Comparison of ENCODE assay signal across 8 mouse cellular contexts in genomic region chr7:25006171-25006570, GRCm38 (mm10). TPM values are rescaled to one million over a fixed set of nuclear protein-coding genes. Genes with fewer than 3 reads are reported as not detected.
DNase-seq lines count a peak whose midpoint lies in the region; ATAC-seq and TF ChIP-seq lines count a peak whose summit lies in the region.

No protein-coding gene starts in this region.

- no peaks in the 10 kb centered on the region for H3K9me3 ChIP-seq in kidney, postnatal 0 days (replicated peaks; ENCODE audit: low read length)
- H3K9me3 ChIP-seq in forebrain, embryonic 11.5 days (ENCODE audit: control insufficient read depth, low read length) = no peaks in the 10 kb centered on the region
- no peaks in the 10 kb centered on the region for H3K9me3 ChIP-seq in intestine, postnatal 0 days (ENCODE audit: control insufficient read depth)
- H3K9me3 ChIP-seq in neural tube, embryonic 14.5 days (ENCODE audit: control insufficient read depth, low read length) = no peaks in the 10 kb centered on the region

- H3K27ac ChIP-seq in kidney, postnatal 0 days = no peak overlapping the region
- no peak overlapping the region for H3K27ac ChIP-seq in forebrain, embryonic 11.5 days (ENCODE audit: low read depth, low read length)
- H3K27ac ChIP-seq in intestine, postnatal 0 days (ENCODE audit: low read depth, low read length) = no peak overlapping the region
- H3K27ac ChIP-seq in neural tube, embryonic 14.5 days (ENCODE audit: low read depth, low read length) = peak overlapping the region; percentile 84

- peaks cover 9% of the 10 kb centered on the region; the same call in 1 of the 2 replicates for H3K4me1 ChIP-seq in kidney, postnatal 0 days (replicated peaks; ENCODE audit: insufficient read depth, low read length)
- peaks cover 25% of the 10 kb centered on the region for H3K4me1 ChIP-seq in forebrain, embryonic 11.5 days (replicated peaks; ENCODE audit: control insufficient read depth, insufficient read depth, low read length)
- H3K4me1 ChIP-seq in intestine, postnatal 0 days (replicated peaks; ENCODE audit: control insufficient read depth, insufficient read depth, low read length) = no peaks in the 10 kb centered on the region
- H3K4me1 ChIP-seq in neural tube, embryonic 14.5 days (ENCODE audit: control insufficient read depth, insufficient read depth, low read length) = peaks cover 54% of the 10 kb centered on the region

- intact Hi-C loops in left cerebral cortex, postnatal 10 days (cut with DNase I) = no loop called here

- no peak for TF ChIP-seq CTCF in kidney, postnatal 0 days (IDR thresholded peaks at IDR 0.05; ENCODE audit: low read depth)
- TF ChIP-seq CTCF in intestine, postnatal 0 days (IDR thresholded peaks at IDR 0.05; ENCODE audit: low read depth) = no peak

- peaks cover 44% of the 10 kb centered on the region for H3K27me3 ChIP-seq in kidney, postnatal 0 days (ENCODE audit: insufficient read depth, low read length)
- peaks cover 44% of the 10 kb centered on the region for H3K27me3 ChIP-seq in forebrain, embryonic 11.5 days (ENCODE audit: control insufficient read depth, insufficient read depth, low read length)
- peaks cover 56% of the 10 kb centered on the region for H3K27me3 ChIP-seq in intestine, postnatal 0 days (replicated peaks; ENCODE audit: control insufficient read depth, insufficient read depth, low read length)
- H3K27me3 ChIP-seq in neural tube, embryonic 14.5 days (ENCODE audit: control insufficient read depth, insufficient read depth, low read length) = no peaks in the 10 kb centered on the region

- WGBS in kidney, postnatal 0 days = 67% methylated on average over 3 of the region's 3 CpGs
- WGBS in forebrain, embryonic 11.5 days = 66% methylated on average over 3 of the region's 3 CpGs
- 57% methylated on average over 3 of the region's 3 CpGs for WGBS in intestine, postnatal 0 days
- 64% methylated on average over 3 of the region's 3 CpGs for WGBS in neural tube, embryonic 14.5 days

- H3K36me3 ChIP-seq in kidney, postnatal 0 days (ENCODE audit: insufficient read depth, low read length) = no peaks in the 10 kb centered on the region
- no peaks in the 10 kb centered on the region for H3K36me3 ChIP-seq in forebrain, embryonic 11.5 days (ENCODE audit: control insufficient read depth, insufficient read depth, low read length)
- H3K36me3 ChIP-seq in intestine, postnatal 0 days (ENCODE audit: control insufficient read depth, insufficient read depth) = no peaks in the 10 kb centered on the region; the same call in 1 of the 2 replicates
- no peaks in the 10 kb centered on the region for H3K36me3 ChIP-seq in neural tube, embryonic 14.5 days (ENCODE audit: control insufficient read depth, insufficient read depth, low read length)

- no peak for ATAC-seq in kidney, postnatal 0 days (replicated peaks; ENCODE audit: low FRiP score, low read depth)
- ATAC-seq in forebrain, embryonic 11.5 days (replicated peaks; ENCODE audit: low FRiP score) = no peak; the same call in 1 of the 2 replicates
- no peak for ATAC-seq in intestine, postnatal 0 days
- ATAC-seq in neural tube, embryonic 14.5 days (ENCODE audit: low read depth) = no peak

- DNase-seq in kidney, postnatal 0 days (ENCODE audit: low spot score) = no peak
- DNase-seq in kidney, adult 18-20 months = no peak
- no peak for DNase-seq in forebrain, embryonic 11.5 days (ENCODE audit: low spot score)
- no peak for DNase-seq in ovary, postnatal 36 days (ENCODE audit: low spot score)
- DNase-seq in adrenal gland, postnatal 25 days = no peak
- no peak for DNase-seq in left cerebral cortex, postnatal 10 days (ENCODE audit: extremely low spot score in 1 of 2, low spot score in 2 of 2)

- no peak overlapping the region for H3K9ac ChIP-seq in kidney, postnatal 0 days (ENCODE audit: low read depth, low read length)
- H3K9ac ChIP-seq in forebrain, embryonic 11.5 days (ENCODE audit: low read length) = peak overlapping the region; percentile 65
- H3K9ac ChIP-seq in intestine, postnatal 0 days (ENCODE audit: low read depth, low read length) = no peak overlapping the region
- H3K9ac ChIP-seq in neural tube, embryonic 14.5 days (replicated peaks; ENCODE audit: low read depth, low read length) = peak overlapping the region; percentile 29; the same call in 1 of the 2 replicates

- peak overlapping the region; percentile 22; the same call in 1 of the 2 replicates for H3K4me3 ChIP-seq in kidney, postnatal 0 days (replicated peaks; ENCODE audit: low read depth, low read length)
- peak overlapping the region; percentile 50 for H3K4me3 ChIP-seq in forebrain, embryonic 11.5 days (ENCODE audit: low read depth, low read length)
- H3K4me3 ChIP-seq in intestine, postnatal 0 days (ENCODE audit: low read depth, low read length) = no peak overlapping the region
- H3K4me3 ChIP-seq in neural tube, embryonic 14.5 days (ENCODE audit: low read depth, low read length) = peak overlapping the region; percentile 80

- H3K4me2 ChIP-seq in kidney, postnatal 0 days (ENCODE audit: low read length) = peak overlapping the region; percentile 51
- peak overlapping the region; percentile 95 for H3K4me2 ChIP-seq in forebrain, embryonic 11.5 days (ENCODE audit: low read depth, low read length, severe bottlenecking)
- H3K4me2 ChIP-seq in intestine, postnatal 0 days (replicated peaks; ENCODE audit: low read depth) = peak overlapping the region; percentile 53; the same call in 1 of the 2 replicates
- H3K4me2 ChIP-seq in neural tube, embryonic 14.5 days (ENCODE audit: low read depth, low read length) = peak overlapping the region; percentile 58

RNA-seq across cellular contexts. Expression of gene Atp1a3, which starts 0.4 kb away (rescaled TPM):
- 0.32 and 0.36 TPM in 2 replicates for polyA plus RNA-seq in kidney, postnatal 0 days (2015; fragmentation: Nextera tagmentation; extraction: Ambion mirVana)
- polyA plus RNA-seq in forebrain, embryonic 11.5 days (2014; fragmentation: Nextera tagmentation; extraction: Ambion mirVana) = 36.3 and 40.2 TPM in 2 replicates
- polyA plus RNA-seq in intestine, postnatal 0 days (2015; fragmentation: Nextera tagmentation; extraction: Ambion mirVana) = 3.4 and 3.6 TPM in 2 replicates
- 414 and 429 TPM in 2 replicates for polyA plus RNA-seq in neural tube, embryonic 14.5 days (2014; fragmentation: Nextera tagmentation; extraction: Ambion mirVana)
- 84.1 and 110 TPM in 2 replicates for total RNA-seq in adrenal gland, postnatal 25 days (2021)
- 1,000 to 10,000 TPM; 2,078 to 2,206 TPM for total RNA-seq in left cerebral cortex, postnatal 10 days (2021)

RNA-seq across cellular contexts. Expression of gene Rabac1, which starts 33.6 kb away (rescaled TPM):
- polyA plus RNA-seq in kidney, postnatal 0 days (2015; fragmentation: Nextera tagmentation; extraction: Ambion mirVana) = 292 and 315 TPM in 2 replicates
- polyA plus RNA-seq in forebrain, embryonic 11.5 days (2014; fragmentation: Nextera tagmentation; extraction: Ambion mirVana) = 82.6 and 87.3 TPM in 2 replicates
- polyA plus RNA-seq in intestine, postnatal 0 days (2015; fragmentation: Nextera tagmentation; extraction: Ambion mirVana) = 127 and 129 TPM in 2 replicates
- 319 and 339 TPM in 2 replicates for polyA plus RNA-seq in neural tube, embryonic 14.5 days (2014; fragmentation: Nextera tagmentation; extraction: Ambion mirVana)
- 244 and 300 TPM in 2 replicates for total RNA-seq in adrenal gland, postnatal 25 days (2021)
- 100 to 1,000 TPM; 293 to 300 TPM for total RNA-seq in left cerebral cortex, postnatal 10 days (2021)

Comparison
In these comparisons a context has a peak if more than half of its experiments do, and no peak if none do; other contexts are left out.
1. H3K9ac ChIP-seq: peak in forebrain, embryonic 11.5 days (single experiment) and neural tube, embryonic 14.5 days (single experiment); none in kidney, postnatal 0 days (single experiment) and intestine, postnatal 0 days (single experiment).
2. RNA of gene Atp1a3, which starts 0.4 kb away (polyA plus RNA-seq): 414 to 429 TPM in neural tube, embryonic 14.5 days; 36.3 to 40.2 TPM in forebrain, embryonic 11.5 days, 3.4 to 3.6 TPM in intestine, postnatal 0 days and 0.32 to 0.36 TPM in kidney, postnatal 0 days; every median in the first group is over 10 times any median in the second.
3. Peak in every context shown above with its lines, with median percentiles within 50 percentile points of each other: H3K4me2 ChIP-seq.